Mouse (Mus musculus) hindbrain, postnatal 0 days (tissue): ENCODE data around the gene Tbc1d4. TPM values are rescaled to one million over a fixed set of nuclear protein-coding genes. Genes with fewer than 3 reads are reported as not detected.

Source experiments
- ATAC-seq: fragments of 200-750 bp; cut with Nextera tagmentation; 2 replicates; pipeline ENCODE4 v1.8.0; 2017; ENCODE audit warnings: mild to moderate bottlenecking, moderate TSS enrichment, moderate library complexity
- DNase-seq: peaks from one replicate; pipeline ENCODE4 v3.0.0-alpha.2; 2015; ENCODE audit warnings: low spot score
- H3K27ac ChIP-seq: fragments of 300-500 bp; sonication (generic); 2 replicates; pipeline ENCODE4 v1.5.1; 2014; ENCODE audit warnings: mild to moderate bottlenecking
- H3K27me3 ChIP-seq: fragments of 300-500 bp; sonication (generic); 2 replicates; pipeline ENCODE4 v1.6.1; 2014; ENCODE audit warnings: low read length, mixed read lengths; ENCODE audit not compliant: insufficient read depth
- H3K36me3 ChIP-seq: fragments of 300-500 bp; sonication (generic); 2 replicates; pipeline ENCODE4 v1.6.1; 2014; ENCODE audit warnings: low read length, mixed read lengths; ENCODE audit not compliant: insufficient read depth
- H3K4me1 ChIP-seq: fragments of 300-500 bp; sonication (generic); 2 replicates; pipeline ENCODE4 v1.6.1; 2014; ENCODE audit warnings: antibody characterized with exemption, low read length, mixed read lengths; ENCODE audit not compliant: insufficient read depth
- H3K4me2 ChIP-seq: fragments of 300-500 bp; sonication (generic); 2 replicates; pipeline ENCODE4 v1.6.1; 2014; ENCODE audit warnings: low read depth, mild to moderate bottlenecking, low read length, moderate library complexity, mixed read lengths
- H3K4me3 ChIP-seq: fragments of 300-500 bp; sonication (generic); 2 replicates; pipeline ENCODE4 v1.5.1; 2014; ENCODE audit warnings: low read length
- H3K9ac ChIP-seq: fragments of 300-500 bp; sonication (generic); replicated peaks from 2 replicates; pipeline ENCODE4 v1.6.1; 2014; ENCODE audit warnings: mild to moderate bottlenecking, low read length, moderate library complexity, mixed read lengths
- H3K9me3 ChIP-seq: fragments of 300-500 bp; sonication (generic); 2 replicates; pipeline ENCODE4 v1.6.1; 2016; ENCODE audit warnings: low read length, mixed read lengths
- CTCF ChIP-seq: IDR thresholded peaks from 2 replicates; pipeline ENCODE4 v1.5.1; 2016; ENCODE audit warnings: antibody characterized with exemption, control low read depth, low read depth
- WGBS: fragments of 180-500 bp; shearing (Covaris S2); extraction: QIAGEN DNeasy Blood & Tissue Kit; methylation state at CpG from one replicate; pipeline ENCODE4 v1.1.7; 2014; 5-methylcytosine and 5-hydroxymethylcytosine counted together
- polyA plus RNA-seq: library from polyadenylated mRNA; unstranded; fragments of >200 nt; fragmentation: Nextera tagmentation; extraction: Ambion mirVana; gene quantifications from 2 replicates; pipeline ENCODE4 v1.2.1, GENCODE M21; 2015
- total RNA-seq: library from RNA; depleted of rRNA; stranded (reverse); fragments of >200 nt; gene quantifications from 2 replicates; pipeline ENCODE4 v1.2.3, GENCODE M21; 2014

Tbc1d4 gene
- total and polyA plus RNA-seq, 2 experiments from 2014 or later: 11.5 to 29.5 TPM

- Histone ChIP-seq H3K4me2 (no peak overlapping the region), H3K9ac (no peak overlapping the region), H3K27ac (no peak overlapping the region), H3K4me3 (no peak overlapping the region), H3K4me1 (no peaks in the 10 kb centered on the region), H3K36me3 (no peaks in the 10 kb centered on the region), H3K27me3 (no peaks in the 10 kb centered on the region), H3K9me3 (no peaks in the 10 kb centered on the region)
- no peak for DNase-seq
- no peak for TF ChIP-seq CTCF
- peak; percentile 27; the same call in 1 of the 2 replicates for ATAC-seq
- 45% methylated on average over 1 of the region's 1 CpGs for WGBS
These were observed 71.6 kb downstream of the Tbc1d4 start for GRCm38 (mm10) chr14:101537413-101537812.

- H3K36me3 ChIP-seq: no peaks in the 10 kb centered on the region
- no peaks in the 10 kb centered on the region for H3K27me3 ChIP-seq
- no peak overlapping the region for H3K9ac ChIP-seq
- H3K27ac ChIP-seq: no peak overlapping the region
- no peak overlapping the region for H3K4me2 ChIP-seq
- no peaks in the 10 kb centered on the region for H3K4me1 ChIP-seq
- WGBS: 44% methylated on average over 7 of the region's 7 CpGs
- ATAC-seq (no peak), DNase-seq (no peak)
- no peak overlapping the region for H3K4me3 ChIP-seq
- TF ChIP-seq CTCF: no peak
- H3K9me3 ChIP-seq: no peaks in the 10 kb centered on the region
These were observed 76.8 kb downstream of the Tbc1d4 start for GRCm38 (mm10) chr14:101532090-101532695.

GRCm38 (mm10) chr14:101530455-101530854, 78.5 kb downstream of the Tbc1d4 start:
- 44% methylated on average over 2 of the region's 2 CpGs for WGBS

DNA sequence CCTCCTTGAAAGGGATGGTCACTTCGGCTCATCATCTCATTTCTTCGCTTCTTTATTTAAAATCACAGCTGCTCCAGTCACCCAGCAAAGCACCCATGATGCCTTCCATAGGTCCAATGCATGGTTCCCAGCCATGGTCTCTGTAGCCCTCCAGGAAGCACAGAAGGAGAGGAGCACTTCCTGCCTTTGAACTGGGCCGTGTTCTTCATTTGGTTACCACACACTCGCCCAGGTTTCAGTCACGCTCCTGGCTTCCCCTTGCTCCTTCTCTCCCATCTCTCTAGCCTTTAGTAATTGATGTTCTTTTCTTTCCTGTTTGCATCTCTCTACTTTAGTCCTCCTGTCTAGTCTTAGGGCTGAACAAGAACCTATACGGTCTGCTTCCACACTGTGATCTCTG, 79.8 kb downstream of the Tbc1d4 start:
- no peak overlapping the region for H3K9ac ChIP-seq
- no peaks in the 10 kb centered on the region for H3K4me1 ChIP-seq
- no peaks in the 10 kb centered on the region for H3K27me3 ChIP-seq
- no peak overlapping the region for H3K4me3 ChIP-seq
- no peak overlapping the region for H3K27ac ChIP-seq
- H3K4me2 ChIP-seq: no peak overlapping the region
- 88% methylated on average over 6 of the region's 6 CpGs for WGBS
- no peak for DNase-seq
- no peaks in the 10 kb centered on the region for H3K36me3 ChIP-seq
- no peak for TF ChIP-seq CTCF
- no peak for ATAC-seq
- no peaks in the 10 kb centered on the region for H3K9me3 ChIP-seq

More at GRCm38 (mm10) chr14:101530455-101530854, 78.5 kb downstream of the Tbc1d4 start:
- DNase-seq (no peak), ATAC-seq (no peak)
- Histone ChIP-seq H3K9me3 (no peaks in the 10 kb centered on the region), H3K4me3 (no peak overlapping the region), H3K27ac (no peak overlapping the region), H3K36me3 (no peaks in the 10 kb centered on the region), H3K4me1 (no peaks in the 10 kb centered on the region), H3K27me3 (no peaks in the 10 kb centered on the region), H3K9ac (no peak overlapping the region), H3K4me2 (no peak overlapping the region)
- no peak for TF ChIP-seq CTCF

GRCm38 (mm10) chr14:101527420-101527996, 81.5 kb downstream of the Tbc1d4 start:
- Histone ChIP-seq H3K27me3 (no peaks in the 10 kb centered on the region), H3K4me3 (no peak overlapping the region), H3K27ac (no peak overlapping the region), H3K4me1 (no peaks in the 10 kb centered on the region), H3K9me3 (no peaks in the 10 kb centered on the region), H3K36me3 (no peaks in the 10 kb centered on the region), H3K9ac (no peak overlapping the region), H3K4me2 (no peak overlapping the region)
- TF ChIP-seq CTCF: no peak
- 67% methylated on average over 11 of the region's 11 CpGs for WGBS
- ATAC-seq: no peak
- no peak for DNase-seq

DNA sequence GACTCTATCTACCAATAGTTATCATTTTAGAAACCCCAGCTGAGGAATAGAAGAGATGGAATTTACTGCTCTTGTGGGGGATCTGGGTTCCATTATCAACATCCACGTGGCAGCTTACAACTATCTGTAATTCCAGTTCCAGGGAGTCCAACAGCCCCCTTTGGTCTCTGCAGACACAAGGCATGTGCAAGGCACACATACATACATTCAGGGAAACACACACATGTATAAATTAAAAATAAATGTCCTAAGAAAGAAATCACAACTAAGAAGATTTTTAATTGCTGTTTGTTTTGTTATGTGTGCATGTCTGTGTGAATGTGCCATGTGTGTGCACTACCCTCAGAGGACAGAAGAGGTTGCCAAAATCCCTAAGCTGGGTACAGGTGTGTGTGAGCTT, 82.5 kb downstream of the Tbc1d4 start:
- Histone ChIP-seq H3K9me3 (no peaks in the 10 kb centered on the region), H3K4me2 (no peak overlapping the region), H3K4me1 (no peaks in the 10 kb centered on the region), H3K27ac (no peak overlapping the region), H3K4me3 (no peak overlapping the region), H3K27me3 (no peaks in the 10 kb centered on the region), H3K9ac (no peak overlapping the region), H3K36me3 (no peaks in the 10 kb centered on the region)
- DNase-seq (no peak), ATAC-seq (no peak)
- 80% methylated on average over 1 of the region's 1 CpGs for WGBS
- TF ChIP-seq CTCF: no peak

DNA sequence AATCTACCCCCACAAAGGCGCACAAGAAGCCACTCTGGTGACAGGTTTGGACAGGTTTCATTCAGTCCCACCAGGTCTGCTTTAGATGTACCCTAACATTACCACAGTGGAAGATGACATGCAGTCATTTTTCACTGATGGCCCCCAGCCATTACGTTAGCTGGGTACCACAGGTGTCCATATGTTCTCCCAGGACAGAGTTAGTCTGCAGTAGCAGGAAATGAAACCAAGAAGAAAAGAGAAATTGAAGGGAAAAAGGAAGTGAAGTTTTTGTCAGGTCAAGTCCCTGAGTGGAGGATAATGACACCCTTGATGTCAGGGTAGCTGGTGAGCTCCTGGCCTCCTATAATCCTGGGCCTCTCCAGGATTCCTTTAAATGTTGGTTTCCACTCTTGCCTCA, 89.0 kb downstream of the Tbc1d4 start:
- 91% methylated on average over 2 of the region's 2 CpGs for WGBS
- no peaks in the 10 kb centered on the region for H3K4me1 ChIP-seq
- H3K27ac ChIP-seq: no peak overlapping the region
- no peak for TF ChIP-seq CTCF
- H3K9ac ChIP-seq: no peak overlapping the region
- no peaks in the 10 kb centered on the region for H3K27me3 ChIP-seq
- no peaks in the 10 kb centered on the region for H3K36me3 ChIP-seq
- H3K9me3 ChIP-seq: no peaks in the 10 kb centered on the region
- H3K4me2 ChIP-seq: no peak overlapping the region
- ATAC-seq (no peak), DNase-seq (no peak)
- H3K4me3 ChIP-seq: no peak overlapping the region
